Mouse (Mus musculus) small intestine, adult 2 months (tissue): ENCODE results near the gene Gpr153.

Experiments used
- CTCF ChIP-seq: fragments of 200-500 bp; IDR thresholded peaks from 2 replicates; pipeline ENCODE4 v1.5.1; 2012; ENCODE audit warnings: low read depth, mild to moderate bottlenecking, control low read depth, inconsistent platforms, low read length, moderate library complexity, mixed read lengths; ENCODE audit not compliant: insufficient replicate concordance, insufficient read length; ENCODE audit errors: extremely low read depth
- POLR2A ChIP-seq: fragments of 200-500 bp; IDR thresholded peaks from 2 replicates; pipeline ENCODE4 v1.6.1; 2012; ENCODE audit warnings: low read depth, mild to moderate bottlenecking, control low read depth, inconsistent platforms, low read length, moderate library complexity

DNA sequence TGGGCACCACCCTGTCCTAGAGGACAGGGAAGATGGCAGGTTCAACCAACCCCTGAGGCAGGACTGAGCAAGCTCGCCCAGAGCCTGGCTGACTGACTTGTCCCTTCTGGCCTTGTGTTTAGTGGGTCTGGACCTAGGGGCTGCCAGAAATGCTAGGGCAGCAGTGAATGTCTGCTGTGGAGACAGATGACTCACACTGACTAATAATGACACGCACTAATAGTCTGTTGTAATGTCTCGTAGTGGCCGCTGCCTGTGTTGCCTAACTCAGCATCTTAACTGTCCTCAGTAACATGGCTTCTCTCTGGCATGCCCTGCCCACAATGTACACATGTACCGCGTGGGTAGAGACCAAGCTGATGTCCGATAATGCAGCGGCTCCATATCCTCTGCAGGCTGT, 13.6 kb upstream of the Gpr153 start:
- TF ChIP-seq POLR2A, result no peak
- TF ChIP-seq CTCF, result no peak
